Mouse (Mus musculus): ENCODE data around the gene Rin2. TPM values are rescaled to one million over a fixed set of nuclear protein-coding genes. Genes with fewer than 3 reads are reported as not detected.
"Not testable (repeated sequence)": the region's sequence is repeated elsewhere in the genome, so short reads cannot be mapped to it uniquely, and the experiment has no call there.

Rin2 gene
- polyA plus RNA-seq, 1 experiment from 2014 or later = 31.3 TPM

- WGBS = 82% methylated on average over 5 of the region's 5 CpGs
- no peak overlapping the region for H3K27ac ChIP-seq
- H3K4me2 ChIP-seq (replicated peaks) = no peak overlapping the region
- no peaks in the 10 kb centered on the region for H3K36me3 ChIP-seq
- no peaks in the 10 kb centered on the region for H3K9me3 ChIP-seq
- no peak for ATAC-seq (ENCODE audit: insufficient number of reproducible peaks, insufficient read depth, low FRiP score, low TSS enrichment)
- no peaks in the 10 kb centered on the region for H3K4me1 ChIP-seq
- no peak overlapping the region for H3K9ac ChIP-seq
- no peaks in the 10 kb centered on the region for H3K27me3 ChIP-seq
- H3K4me3 ChIP-seq = no peak overlapping the region
Observed at GRCm38 (mm10) chr2:145718624-145719183, 43.7 kb downstream of the Rin2 start.

DNA sequence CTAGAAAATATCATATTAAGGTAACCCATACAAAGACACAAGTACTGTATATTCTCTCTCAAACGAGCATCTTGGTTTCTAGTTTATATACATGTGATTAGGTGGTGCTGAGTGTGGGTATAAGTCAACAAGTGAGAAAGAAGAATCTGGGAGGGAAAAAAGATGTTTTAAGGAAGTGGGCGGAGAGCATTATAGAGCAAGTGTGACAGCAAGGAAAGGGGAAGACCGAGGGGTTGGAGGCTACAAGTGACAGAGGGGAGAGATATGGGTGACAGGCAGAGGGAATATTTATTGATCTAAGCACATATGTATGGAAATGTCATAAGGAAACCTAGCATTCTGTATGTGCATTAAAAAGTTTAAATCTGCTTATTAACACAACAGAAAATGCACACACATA lies 45.1 kb downstream of the Rin2 start:
- Histone ChIP-seq H3K27ac (no peak overlapping the region), H3K4me2 (replicated peaks) (no peak overlapping the region), H3K4me1 (no peaks in the 10 kb centered on the region), H3K27me3 (no peaks in the 10 kb centered on the region), H3K9me3 (no peaks in the 10 kb centered on the region), H3K36me3 (no peaks in the 10 kb centered on the region), H3K4me3 (no peak overlapping the region), H3K9ac (no peak overlapping the region)
- no peak for ATAC-seq (ENCODE audit: insufficient number of reproducible peaks, insufficient read depth, low FRiP score, low TSS enrichment)
- 75% methylated on average over 3 of the region's 3 CpGs for WGBS

- Histone ChIP-seq H3K9me3 (no peaks in the 10 kb centered on the region), H3K36me3 (no peaks in the 10 kb centered on the region), H3K9ac (no peak overlapping the region), H3K4me1 (no peaks in the 10 kb centered on the region), H3K4me3 (no peak overlapping the region), H3K4me2 (replicated peaks) (no peak overlapping the region), H3K27ac (no peak overlapping the region), H3K27me3 (no peaks in the 10 kb centered on the region)
- ATAC-seq (ENCODE audit: insufficient number of reproducible peaks, insufficient read depth, low FRiP score, low TSS enrichment) = no peak
- WGBS = 81% methylated on average over 2 of the region's 2 CpGs
Observed at GRCm38 (mm10) chr2:145720743-145721142, 45.7 kb downstream of the Rin2 start.

- not testable (repeated sequence) for H3K36me3 ChIP-seq
Observed at GRCm38 (mm10) chr2:145722304-145722703, 47.3 kb downstream of the Rin2 start.

DNA sequence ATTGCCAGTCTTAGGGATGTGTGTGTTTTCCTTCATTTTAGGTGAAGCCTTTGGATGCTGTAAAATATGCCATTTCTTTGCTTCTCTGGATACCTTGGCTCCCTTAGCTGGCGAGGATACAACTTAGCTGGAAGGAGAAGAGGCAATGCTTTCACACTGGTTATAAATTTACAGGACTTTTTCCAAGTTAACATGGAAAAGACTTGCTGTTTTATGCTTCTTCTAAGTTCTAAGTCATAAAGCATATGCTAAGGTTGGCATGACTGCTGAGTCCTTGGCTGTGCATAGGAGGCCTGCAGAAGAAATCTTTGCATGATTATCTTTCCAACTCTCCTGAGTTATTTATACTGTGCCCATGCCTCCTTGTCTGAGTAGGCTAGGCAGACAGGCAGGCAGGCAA lies 49.3 kb downstream of the Rin2 start:
- no peak overlapping the region for H3K27ac ChIP-seq
- H3K4me1 ChIP-seq = no peaks in the 10 kb centered on the region
- no peaks in the 10 kb centered on the region for H3K36me3 ChIP-seq
- H3K27me3 ChIP-seq = no peaks in the 10 kb centered on the region
- no peak overlapping the region for H3K4me3 ChIP-seq
- WGBS = 89% methylated on average over 1 of the region's 1 CpGs
- no peaks in the 10 kb centered on the region for H3K9me3 ChIP-seq
- ATAC-seq (ENCODE audit: insufficient number of reproducible peaks, insufficient read depth, low FRiP score, low TSS enrichment) = no peak
- H3K9ac ChIP-seq = no peak overlapping the region
- H3K4me2 ChIP-seq (replicated peaks) = no peak overlapping the region

More at GRCm38 (mm10) chr2:145722304-145722703, 47.3 kb downstream of the Rin2 start:
- H3K9ac ChIP-seq; ATAC-seq (ENCODE audit: insufficient number of reproducible peaks, insufficient read depth, low FRiP score, low TSS enrichment); H3K4me2 ChIP-seq (replicated peaks); H3K4me1 ChIP-seq; H3K27ac ChIP-seq; H3K4me3 ChIP-seq; H3K27me3 ChIP-seq; H3K9me3 ChIP-seq: not testable (repeated sequence)
- 75% methylated on average over 2 of the region's 2 CpGs for WGBS

GRCm38 (mm10) chr2:145729414-145729813 lies 54.4 kb downstream of the Rin2 start:
- no peaks in the 10 kb centered on the region for H3K27me3 ChIP-seq
- no peak overlapping the region for H3K4me3 ChIP-seq
- ATAC-seq (ENCODE audit: insufficient number of reproducible peaks, insufficient read depth, low FRiP score, low TSS enrichment) = no peak
- H3K4me1 ChIP-seq = no peaks in the 10 kb centered on the region
- H3K9me3 ChIP-seq = no peaks in the 10 kb centered on the region
- H3K9ac ChIP-seq = no peak overlapping the region
- H3K36me3 ChIP-seq = no peaks in the 10 kb centered on the region
- WGBS = 83% methylated on average over 7 of the region's 7 CpGs
- no peak overlapping the region for H3K27ac ChIP-seq
- H3K4me2 ChIP-seq (replicated peaks) = no peak overlapping the region

DNA sequence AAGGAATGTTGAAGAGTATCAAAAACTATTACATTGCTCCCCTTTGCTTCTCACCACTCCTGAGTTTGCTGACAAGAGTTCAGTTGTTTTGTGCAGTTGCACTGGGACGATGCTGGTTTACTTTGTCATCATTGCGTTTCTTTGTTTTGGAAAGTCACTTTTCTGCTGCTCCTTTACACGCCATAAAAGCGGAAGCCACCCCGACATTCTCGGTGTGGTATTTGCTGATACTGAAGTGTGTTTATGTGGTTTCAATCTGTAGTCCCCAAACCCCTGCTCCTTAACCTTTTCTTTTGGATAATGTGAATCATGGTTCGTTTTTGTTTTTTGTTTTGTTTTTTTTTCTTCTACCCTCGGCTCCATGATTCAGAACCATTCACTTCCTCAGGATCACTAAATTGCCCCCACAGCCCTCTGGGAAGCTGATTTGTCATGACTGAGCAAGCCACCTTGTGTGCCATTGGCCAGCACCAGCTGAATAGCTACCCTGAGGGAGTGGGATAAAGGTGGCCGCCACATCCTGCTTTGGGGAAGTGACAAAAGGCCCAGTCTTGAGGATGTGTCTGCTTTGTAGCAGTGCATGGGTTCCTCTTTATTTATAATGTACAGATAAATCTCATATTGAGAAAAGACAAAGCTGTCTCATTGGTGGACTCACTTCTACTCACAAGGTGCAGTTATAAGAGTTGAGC lies 55.3 kb downstream of the Rin2 start:
- H3K4me1 ChIP-seq = no peaks in the 10 kb centered on the region
- no peak overlapping the region for H3K4me2 ChIP-seq (replicated peaks)
- H3K9me3 ChIP-seq = no peaks in the 10 kb centered on the region
- WGBS = 75% methylated on average over 9 of the region's 9 CpGs
- no peak overlapping the region for H3K9ac ChIP-seq
- no peak overlapping the region for H3K4me3 ChIP-seq
- H3K27ac ChIP-seq = no peak overlapping the region
- no peaks in the 10 kb centered on the region for H3K36me3 ChIP-seq
- H3K27me3 ChIP-seq = no peaks in the 10 kb centered on the region
- ATAC-seq (ENCODE audit: insufficient number of reproducible peaks, insufficient read depth, low FRiP score, low TSS enrichment) = no peak

DNA sequence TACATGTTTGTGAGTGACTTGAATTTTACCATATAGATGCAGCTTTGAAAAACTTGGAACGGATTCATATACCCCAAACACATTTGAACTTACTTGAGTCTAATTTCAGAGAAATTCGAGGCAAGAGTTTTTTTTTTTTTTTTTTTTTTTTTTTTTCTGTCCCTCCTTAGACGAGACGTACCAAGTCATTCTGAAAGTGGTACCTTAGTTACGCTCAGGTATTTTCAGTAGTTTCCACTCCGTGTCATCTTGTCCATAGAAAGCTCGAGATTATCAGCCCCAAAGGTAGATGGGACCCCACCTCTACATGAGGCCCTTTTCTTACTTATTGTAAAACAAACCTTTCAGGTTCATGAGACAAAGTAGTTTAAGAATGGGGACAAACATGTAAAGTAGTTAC lies 55.9 kb downstream of the Rin2 start:
- ATAC-seq (ENCODE audit: insufficient number of reproducible peaks, insufficient read depth, low FRiP score, low TSS enrichment) = no peak
- no peak overlapping the region for H3K4me3 ChIP-seq
- no peaks in the 10 kb centered on the region for H3K9me3 ChIP-seq
- H3K36me3 ChIP-seq = no peaks in the 10 kb centered on the region
- no peaks in the 10 kb centered on the region for H3K27me3 ChIP-seq
- 85% methylated on average over 7 of the region's 7 CpGs for WGBS
- H3K9ac ChIP-seq = no peak overlapping the region
- no peak overlapping the region for H3K4me2 ChIP-seq (replicated peaks)
- H3K27ac ChIP-seq = no peak overlapping the region
- H3K4me1 ChIP-seq = no peaks in the 10 kb centered on the region

DNA sequence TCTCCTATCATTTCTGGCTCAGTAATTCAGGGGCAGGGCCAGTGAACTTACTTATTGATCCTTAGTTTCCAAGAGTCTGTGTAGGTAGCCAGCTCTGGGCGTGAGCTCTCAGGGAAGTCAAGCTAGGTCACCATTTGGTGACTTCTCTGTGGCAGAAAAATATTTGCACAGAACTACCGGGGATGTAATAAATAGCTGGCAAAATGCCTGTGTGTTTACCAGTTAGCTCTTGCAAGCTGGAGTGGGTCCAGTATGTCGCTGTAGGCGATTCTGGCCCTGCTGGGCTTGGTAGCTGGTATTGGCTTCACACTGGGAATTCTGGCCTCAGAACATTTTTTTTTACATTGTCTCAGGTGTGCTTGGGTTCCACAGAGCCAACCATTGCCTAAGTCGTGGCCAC lies 60.1 kb downstream of the Rin2 start:
- H3K4me2 ChIP-seq (replicated peaks) = no peak overlapping the region
- 0 out of 2 replicates have a peak, but pooled peaks cover 5% of the 10 kb centered on the region for H3K4me1 ChIP-seq
- ATAC-seq (ENCODE audit: insufficient number of reproducible peaks, insufficient read depth, low FRiP score, low TSS enrichment) = no peak
- no peak overlapping the region for H3K4me3 ChIP-seq
- 87% methylated on average over 5 of the region's 5 CpGs for WGBS
- H3K9me3 ChIP-seq = no peaks in the 10 kb centered on the region
- no peaks in the 10 kb centered on the region for H3K36me3 ChIP-seq
- H3K27ac ChIP-seq = no peak overlapping the region
- H3K27me3 ChIP-seq = no peaks in the 10 kb centered on the region
- no peak overlapping the region for H3K9ac ChIP-seq

DNA sequence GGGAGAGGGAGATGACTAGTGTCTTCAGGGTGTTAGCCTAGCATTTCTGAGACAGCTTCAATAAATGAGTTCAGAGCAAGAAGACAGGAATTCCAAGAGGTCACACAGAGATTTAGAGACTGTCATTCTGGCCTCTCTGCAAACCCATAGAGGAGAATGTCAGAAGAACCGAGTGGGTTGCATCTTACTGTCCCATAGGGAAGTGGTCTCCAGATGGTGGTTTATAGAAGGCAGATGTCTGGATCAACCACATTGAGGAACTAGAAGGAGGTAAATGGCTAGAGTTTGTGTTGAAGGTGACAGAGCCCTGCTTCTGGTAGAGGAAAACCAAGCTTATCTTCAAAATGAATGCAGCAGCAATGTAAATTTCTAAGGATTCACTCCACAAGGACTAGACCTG lies 61.5 kb downstream of the Rin2 start:
- Histone ChIP-seq H3K9me3 (no peaks in the 10 kb centered on the region), H3K4me1 (0 out of 2 replicates have a peak, but pooled peaks cover 5% of the 10 kb centered on the region), H3K4me3 (no peak overlapping the region), H3K36me3 (no peaks in the 10 kb centered on the region), H3K27ac (no peak overlapping the region), H3K9ac (no peak overlapping the region), H3K27me3 (no peaks in the 10 kb centered on the region), H3K4me2 (replicated peaks) (no peak overlapping the region)
- no peak for ATAC-seq (ENCODE audit: insufficient number of reproducible peaks, insufficient read depth, low FRiP score, low TSS enrichment)
- 64% methylated on average over 1 of the region's 1 CpGs for WGBS

DNA sequence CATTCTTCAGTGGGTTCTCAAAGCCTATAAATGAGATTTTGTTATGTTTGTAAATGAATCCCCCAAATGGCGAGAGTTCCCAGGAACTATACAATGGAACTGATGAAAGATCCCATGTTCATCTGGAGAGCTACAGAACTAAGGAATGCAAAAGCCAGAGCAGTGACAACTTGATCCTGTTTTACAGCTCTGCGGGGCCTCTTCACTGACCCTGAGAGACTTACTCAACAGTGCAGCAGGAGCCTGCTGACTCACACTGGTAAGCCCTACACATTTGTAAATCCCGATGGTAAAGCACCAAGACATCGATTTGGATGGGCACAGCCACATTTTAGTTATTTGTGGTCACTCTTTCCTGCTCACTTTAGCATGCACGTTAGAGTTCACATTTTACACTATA lies 62.2 kb downstream of the Rin2 start:
- 0 out of 2 replicates have a peak, but pooled peaks cover 5% of the 10 kb centered on the region for H3K4me1 ChIP-seq
- 34% methylated on average over 5 of the region's 5 CpGs for WGBS
- no peaks in the 10 kb centered on the region for H3K9me3 ChIP-seq
- no peak overlapping the region for H3K27ac ChIP-seq
- ATAC-seq (ENCODE audit: insufficient number of reproducible peaks, insufficient read depth, low FRiP score, low TSS enrichment) = no peak
- H3K9ac ChIP-seq = no peak overlapping the region
- H3K27me3 ChIP-seq = no peaks in the 10 kb centered on the region
- no peaks in the 10 kb centered on the region for H3K36me3 ChIP-seq
- H3K4me3 ChIP-seq = no peak overlapping the region
- H3K4me2 ChIP-seq (replicated peaks) = no peak overlapping the region

GRCm38 (mm10) chr2:145740729-145741128 lies 65.7 kb downstream of the Rin2 start:
- Histone ChIP-seq H3K9me3 (no peaks in the 10 kb centered on the region), H3K4me3 (no peak overlapping the region), H3K9ac (no peak overlapping the region), H3K27ac (no peak overlapping the region), H3K4me1 (0 out of 2 replicates have a peak, but pooled peaks cover 5% of the 10 kb centered on the region), H3K27me3 (no peaks in the 10 kb centered on the region), H3K36me3 (no peaks in the 10 kb centered on the region), H3K4me2 (replicated peaks) (no peak overlapping the region)
- 93% methylated on average over 5 of the region's 5 CpGs for WGBS
- ATAC-seq (ENCODE audit: insufficient number of reproducible peaks, insufficient read depth, low FRiP score, low TSS enrichment) = no peak
